Mouse (Mus musculus): ENCODE measurements around the gene 9330182L06Rik.

9330182L06Rik gene

DNA sequence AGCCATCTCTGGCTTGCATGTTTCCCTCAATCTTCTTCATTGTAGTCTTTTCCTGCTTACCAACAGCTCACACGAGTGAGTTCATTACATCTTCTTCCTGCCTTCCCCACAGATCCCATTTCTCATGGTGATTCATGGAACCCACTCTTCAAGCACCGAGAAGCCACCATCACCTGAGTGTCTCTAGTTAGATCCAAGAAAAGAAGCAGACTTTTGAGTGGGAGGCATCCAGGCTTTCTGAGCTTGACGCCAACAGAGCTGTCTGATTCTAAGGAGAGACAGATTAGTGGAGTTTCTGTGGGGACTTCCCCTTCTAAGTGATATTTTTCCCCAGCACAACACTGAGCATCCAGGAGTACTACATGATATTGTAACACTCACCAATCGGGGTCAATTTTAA, 259.6 kb downstream of the 9330182L06Rik start:
- in situ Hi-C loops (cut with MseI, MboI): no loop called here

Measured in mouse trophoblast stem cell (cell line).